Mouse (Mus musculus): ENCODE data around the gene Smdt1.

DNA sequence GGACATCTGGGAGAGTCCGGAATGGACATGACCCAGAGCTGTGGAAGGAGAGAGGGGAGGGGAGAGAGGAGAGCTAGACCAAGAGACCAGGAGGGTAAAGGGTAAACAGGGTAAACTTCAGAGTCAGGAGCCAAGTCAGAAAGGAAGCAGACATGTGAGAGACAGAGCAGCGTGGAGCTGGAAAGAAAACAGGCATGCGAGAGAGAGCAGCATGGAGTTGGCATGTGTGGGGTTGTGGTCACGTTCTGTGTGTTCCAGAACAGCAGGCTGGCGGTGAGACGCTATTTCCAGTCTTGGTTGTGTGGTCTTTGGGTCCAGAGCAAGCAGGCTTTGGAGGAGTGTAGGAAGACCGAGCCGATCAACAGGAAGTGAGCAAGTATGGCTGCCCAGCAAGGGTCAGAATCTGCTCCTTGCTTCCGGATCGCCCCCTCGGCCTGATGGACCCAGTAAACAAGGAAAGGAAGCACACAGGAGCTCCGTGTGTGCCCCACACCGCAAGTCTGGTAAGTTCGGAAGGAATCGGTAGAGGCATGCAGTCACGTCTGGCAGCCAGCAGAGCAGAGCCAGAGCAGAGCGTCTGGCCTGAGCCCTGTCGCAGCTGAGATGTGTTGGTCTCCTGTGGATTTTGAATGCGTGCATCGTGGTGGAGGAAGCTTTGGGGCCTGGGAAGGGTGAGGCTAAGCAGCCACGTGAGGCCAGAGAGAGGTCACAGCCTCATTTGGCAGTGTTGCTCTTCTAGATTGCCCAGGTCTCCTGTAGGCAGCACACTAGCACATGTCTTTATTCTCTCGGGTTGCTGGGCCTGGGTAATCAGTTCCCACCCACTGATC is 19.9 kb downstream of the Smdt1 start:
- no peak for TF ChIP-seq POLR2A (IDR thresholded peaks at IDR 0.05; ENCODE audit: extremely low read depth, insufficient read depth, low read length)
- TF ChIP-seq CTCF (IDR thresholded peaks at IDR 0.05; ENCODE audit: low read depth, low read length), result no peak

All from liver, adult 2 months (tissue).